Mouse (Mus musculus) heart, embryonic 11.5 days (tissue): Measurements from ENCODE around the gene Maea. TPM values are rescaled to one million over a fixed set of nuclear protein-coding genes. Genes with fewer than 3 reads are reported as not detected.

Source experiments
- ATAC-seq: fragments of 200-750 bp; cut with Nextera tagmentation; replicated peaks from 2 replicates; pipeline ENCODE4 v1.8.0; 2017; ENCODE audit warnings: moderate library complexity; ENCODE audit not compliant: insufficient number of reproducible peaks, low FRiP score, low TSS enrichment
- H3K27ac ChIP-seq: fragments of 300-500 bp; sonication (generic); 2 replicates; pipeline ENCODE4 v1.5.1; 2014; ENCODE audit warnings: mild to moderate bottlenecking, low read depth, low read length
- H3K27me3 ChIP-seq: fragments of 300-500 bp; sonication (generic); 2 replicates; pipeline ENCODE4 v1.6.1; 2014; ENCODE audit warnings: mild to moderate bottlenecking, low read length, mixed read lengths; ENCODE audit not compliant: control insufficient read depth, insufficient read depth
- H3K36me3 ChIP-seq: fragments of 300-500 bp; sonication (generic); 2 replicates; pipeline ENCODE4 v1.6.1; 2014; ENCODE audit warnings: mild to moderate bottlenecking, low read length, moderate library complexity, mixed read lengths; ENCODE audit not compliant: control insufficient read depth, insufficient read depth
- H3K4me1 ChIP-seq: fragments of 300-500 bp; sonication (generic); 2 replicates; pipeline ENCODE4 v1.6.1; 2014; ENCODE audit warnings: low read length; ENCODE audit not compliant: control insufficient read depth, insufficient read depth
- H3K4me2 ChIP-seq: fragments of 300-500 bp; sonication (generic); 2 replicates; pipeline ENCODE4 v1.6.1; 2014; ENCODE audit warnings: mild to moderate bottlenecking, moderate library complexity
- H3K4me3 ChIP-seq: fragments of 300-500 bp; sonication (generic); 2 replicates; pipeline ENCODE4 v1.5.1; 2014; ENCODE audit warnings: low read depth, low read length
- H3K9ac ChIP-seq: fragments of 300-500 bp; sonication (generic); 2 replicates; pipeline ENCODE4 v1.6.1; 2014; ENCODE audit warnings: mild to moderate bottlenecking, low read depth, low read length, moderate library complexity
- H3K9me3 ChIP-seq: fragments of 300-500 bp; sonication (generic); replicated peaks from 2 replicates; pipeline ENCODE4 v1.6.1; 2016; ENCODE audit warnings: low read length; ENCODE audit not compliant: control insufficient read depth
- WGBS: fragments of 180-500 bp; shearing (Covaris S2); extraction: QIAGEN DNeasy Blood & Tissue Kit; methylation state at CpG from one replicate; pipeline ENCODE4 v1.1.7; 2014; ENCODE audit not compliant: insufficient replicate concordance; 5-methylcytosine and 5-hydroxymethylcytosine counted together
- polyA plus RNA-seq: library from polyadenylated mRNA; unstranded; fragments of >200 nt; fragmentation: Nextera tagmentation; extraction: Ambion mirVana; gene quantifications from 2 replicates; pipeline ENCODE4 v1.2.1, GENCODE M21; 2014

Gene Maea
- polyA plus RNA-seq, 1 experiment from 2014 or later, result 124 TPM

- Histone ChIP-seq H3K27me3 (no peaks in the 10 kb centered on the region), H3K4me1 (peaks cover 2% of the 10 kb centered on the region; the same call in 1 of the 2 replicates), H3K4me3 (no peak overlapping the region), H3K36me3 (no peaks in the 10 kb centered on the region), H3K9me3 (no peaks in the 10 kb centered on the region), H3K9ac (no peak overlapping the region), H3K4me2 (no peak overlapping the region), H3K27ac (no peak overlapping the region)
- no peak for ATAC-seq
- 81% methylated on average over 7 of the region's 7 CpGs for WGBS
These were observed 61.5 kb downstream of the Maea start for GRCm38 (mm10) chr5:33396828-33397227.

- Histone ChIP-seq H3K27ac (no peak overlapping the region), H3K36me3 (no peaks in the 10 kb centered on the region), H3K4me2 (no peak overlapping the region), H3K4me1 (peaks cover 2% of the 10 kb centered on the region; the same call in 1 of the 2 replicates), H3K9me3 (no peaks in the 10 kb centered on the region), H3K9ac (no peak overlapping the region), H3K27me3 (no peaks in the 10 kb centered on the region), H3K4me3 (no peak overlapping the region)
- WGBS, result 57% methylated on average over 12 of the region's 12 CpGs
- ATAC-seq, result no peak
These were observed 65.5 kb downstream of the Maea start for GRCm38 (mm10) chr5:33400819-33401218.

GRCm38 (mm10) chr5:33420313-33420712 lies 85.0 kb downstream of the Maea start:
- H3K4me1 ChIP-seq, result no peaks in the 10 kb centered on the region
- H3K27ac ChIP-seq, result no peak overlapping the region
- no peak overlapping the region for H3K9ac ChIP-seq
- H3K27me3 ChIP-seq, result 0 out of 2 replicates have a peak, but pooled peaks cover 2% of the 10 kb centered on the region
- H3K9me3 ChIP-seq, result no peaks in the 10 kb centered on the region
- ATAC-seq, result no peak
- no peak overlapping the region for H3K4me2 ChIP-seq
- no peaks in the 10 kb centered on the region for H3K36me3 ChIP-seq
- H3K4me3 ChIP-seq, result no peak overlapping the region
- WGBS, result 60% methylated on average over 3 of the region's 3 CpGs

Other genes starting within 250 kb of the Maea start
- gene Slc5a1, start 231.3 kb upstream of the Maea start, polyA plus RNA-seq, result not detected in 2 replicates
- gene Spon2, start 117.1 kb upstream of the Maea start, polyA plus RNA-seq, result 43.9 and 51.6 TPM in 2 replicates
- 232 and 274 TPM in 2 replicates for gene Ctbp1, start 60.5 kb upstream of the Maea start, polyA plus RNA-seq
- gene Uvssa, start 43.0 kb downstream of the Maea start, polyA plus RNA-seq, result 4.0 and 4.2 TPM in 2 replicates
- not detected in 2 replicates for gene Nkx1-1, start 98.5 kb downstream of the Maea start, polyA plus RNA-seq